Mouse (Mus musculus) CH12.LX (cell line): ENCODE data around the gene Fa2h.

Experiments used
- CTCF ChIP-seq, 2 experiments: IDR thresholded peaks in 1 of 2; conservative IDR thresholded peaks in 1 of 2; 2 replicates each; pipeline ENCODE4 v1.5.1; 2011 to 2012; ENCODE audit warnings: low read depth in 2 of 2, low read length in 2 of 2, improper control_type of control experiment in 1 of 2, inconsistent platforms in 1 of 2, mild to moderate bottlenecking in 1 of 2, moderate library complexity in 1 of 2
- ELF1 ChIP-seq: IDR thresholded peaks from 2 replicates; pipeline ENCODE4 v1.6.1; 2014; ENCODE audit warnings: low read depth, mild to moderate bottlenecking, inconsistent platforms, low read length, improper control_type of control experiment
- EP300 ChIP-seq: IDR thresholded peaks from 2 replicates; pipeline ENCODE4 v1.6.1; 2011; ENCODE audit warnings: low read length, improper control_type of control experiment
- ETS1 ChIP-seq: conservative IDR thresholded peaks from 2 replicates; pipeline ENCODE4 v1.6.1; 2012; ENCODE audit warnings: low read depth, mild to moderate bottlenecking, inconsistent platforms, low read length, improper control_type of control experiment, moderate library complexity
- MEF2A ChIP-seq: IDR thresholded peaks from 2 replicates; pipeline ENCODE4 v1.6.1; 2014; ENCODE audit warnings: low read depth, mild to moderate bottlenecking, inconsistent platforms, low read length, improper control_type of control experiment, borderline replicate concordance
- POLR2A ChIP-seq: IDR thresholded peaks from 2 replicates; pipeline ENCODE4 v1.6.1; 2011; ENCODE audit warnings: low read depth, mild to moderate bottlenecking, improper control_type of control experiment, low read length
- RAD21 ChIP-seq: IDR thresholded peaks from 2 replicates; pipeline ENCODE4 v1.6.1; 2011; ENCODE audit warnings: low read depth, mild to moderate bottlenecking, low read length, improper control_type of control experiment, moderate library complexity
- UBTF ChIP-seq: IDR thresholded peaks from 2 replicates; pipeline ENCODE4 v1.6.1; 2012; ENCODE audit warnings: low read depth, mild to moderate bottlenecking, inconsistent platforms, low read length, improper control_type of control experiment, moderate library complexity
- USF1 ChIP-seq: IDR thresholded peaks from 2 replicates; pipeline ENCODE4 v1.6.1; 2014; ENCODE audit warnings: low read depth, mild to moderate bottlenecking, inconsistent platforms, low read length, improper control_type of control experiment
- ZKSCAN1 ChIP-seq: IDR thresholded peaks from 2 replicates; pipeline ENCODE4 v1.6.1; 2012; ENCODE audit warnings: low read depth, inconsistent platforms, low read length, improper control_type of control experiment, borderline replicate concordance

DNA sequence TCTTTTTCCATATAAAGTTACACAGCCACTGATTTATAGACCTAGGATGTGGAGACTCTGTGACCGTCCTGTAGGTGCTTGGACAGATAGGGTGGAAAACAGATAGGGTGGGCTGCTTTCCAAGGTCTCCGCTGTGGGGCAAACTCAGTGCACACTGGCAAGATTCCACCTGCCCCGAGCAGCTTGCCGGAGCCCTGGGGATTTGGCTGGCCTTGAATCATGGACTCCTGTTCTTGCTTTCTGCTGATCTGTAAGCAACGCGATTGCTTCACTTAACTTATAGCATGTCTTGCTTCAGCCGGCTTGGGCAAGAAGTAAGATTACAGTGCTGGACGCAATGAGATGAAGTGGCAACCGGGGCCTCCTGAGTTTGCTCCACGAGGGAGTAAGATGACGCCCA, 30.6 kb upstream of the Fa2h start:
- TF ChIP-seq MEF2A (no peak), ZKSCAN1 (no peak), EP300 (no peak), UBTF (no peak), CTCF (conservative IDR thresholded peaks at IDR 0.05 in 1 of 2, IDR thresholded peaks at IDR 0.05 in 1 of 2; ENCODE audit: low read depth in 2 of 2, low read length in 2 of 2) (no peak), POLR2A (no peak), ELF1 (no peak), RAD21 (no peak), ETS1 (no peak), USF1 (no peak)
